Mouse (Mus musculus) induced T-regulatory cell, adult 2 months (primary cell): Measurements from ENCODE around the gene Mcts2.
"Not testable (repeated sequence)": the region's sequence is repeated elsewhere in the genome, so short reads cannot be mapped to it uniquely, and the experiment has no call there.

Experiments
- DNase-seq: peaks from one replicate; pipeline ENCODE4 v3.0.0-alpha.2; 2012; ENCODE audit warnings: low read depth

The Mcts2 gene

DNA sequence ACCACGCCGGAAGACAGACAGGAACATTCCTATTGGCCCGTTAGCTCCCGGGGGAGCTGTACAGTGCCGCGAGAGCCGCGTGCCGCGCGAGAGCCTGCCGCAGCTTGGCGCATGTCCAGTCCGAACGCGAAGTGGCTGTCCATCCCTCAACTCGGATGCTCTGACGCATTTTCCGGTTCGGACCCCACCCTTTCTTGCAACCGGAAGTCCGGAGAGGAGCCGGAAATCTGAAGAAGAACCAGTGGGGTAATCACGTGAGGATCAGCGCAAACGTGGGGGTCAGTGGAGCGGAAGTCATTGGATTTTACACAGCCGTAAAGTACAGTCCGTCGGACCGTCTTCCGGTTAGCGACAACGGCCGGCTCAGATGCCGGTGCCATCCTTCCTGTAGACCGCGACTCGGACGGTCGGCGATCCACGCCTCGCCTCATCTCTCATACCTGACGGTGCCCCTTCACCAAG lies at the start of gene Mcts2:
Mcts2 (plus strand) TSS at position 230 of the 462 bp plus-strand sequence.
- DNase-seq = no peak

DNA sequence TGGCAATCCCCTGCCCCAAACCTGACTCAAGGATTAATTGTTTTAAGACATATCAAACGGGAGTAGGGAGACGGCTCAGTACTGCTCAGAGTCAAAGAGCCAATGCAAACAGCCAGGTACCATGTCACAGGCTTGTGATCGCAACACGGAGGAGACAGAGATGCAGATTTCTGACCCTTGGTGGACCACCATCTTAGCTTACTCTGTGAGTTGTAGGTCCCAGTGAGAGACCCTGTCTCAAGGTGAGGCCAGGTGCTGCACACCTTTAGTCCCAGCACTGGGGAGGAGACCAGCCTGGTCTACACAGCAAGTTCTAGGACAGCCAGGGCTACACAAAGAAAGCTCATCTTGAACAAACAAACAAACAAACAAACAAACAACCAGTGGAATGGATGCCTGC lies 49.5 kb upstream of the Mcts2 start:
- DNase-seq = no peak

DNA sequence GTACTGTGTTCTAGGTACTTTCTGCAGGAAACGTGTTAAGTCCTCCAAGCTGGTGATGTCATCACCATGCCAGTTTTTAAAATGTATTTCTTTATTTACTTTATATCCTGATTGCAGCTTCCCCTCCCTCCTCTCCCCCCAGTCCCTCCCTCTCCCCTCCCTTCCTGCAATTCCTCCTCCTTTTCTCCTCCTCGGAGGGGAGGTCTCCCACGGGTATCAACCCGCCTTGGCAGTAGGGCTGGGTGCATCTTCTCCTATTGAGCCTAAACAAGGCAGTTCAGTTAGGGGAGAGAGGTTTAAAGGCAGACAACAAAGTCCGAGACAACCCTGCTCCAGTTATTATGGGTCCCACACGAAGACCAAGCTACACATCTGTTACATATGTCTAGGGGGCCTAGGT lies 48.0 kb upstream of the Mcts2 start:
- no peak for DNase-seq

DNA sequence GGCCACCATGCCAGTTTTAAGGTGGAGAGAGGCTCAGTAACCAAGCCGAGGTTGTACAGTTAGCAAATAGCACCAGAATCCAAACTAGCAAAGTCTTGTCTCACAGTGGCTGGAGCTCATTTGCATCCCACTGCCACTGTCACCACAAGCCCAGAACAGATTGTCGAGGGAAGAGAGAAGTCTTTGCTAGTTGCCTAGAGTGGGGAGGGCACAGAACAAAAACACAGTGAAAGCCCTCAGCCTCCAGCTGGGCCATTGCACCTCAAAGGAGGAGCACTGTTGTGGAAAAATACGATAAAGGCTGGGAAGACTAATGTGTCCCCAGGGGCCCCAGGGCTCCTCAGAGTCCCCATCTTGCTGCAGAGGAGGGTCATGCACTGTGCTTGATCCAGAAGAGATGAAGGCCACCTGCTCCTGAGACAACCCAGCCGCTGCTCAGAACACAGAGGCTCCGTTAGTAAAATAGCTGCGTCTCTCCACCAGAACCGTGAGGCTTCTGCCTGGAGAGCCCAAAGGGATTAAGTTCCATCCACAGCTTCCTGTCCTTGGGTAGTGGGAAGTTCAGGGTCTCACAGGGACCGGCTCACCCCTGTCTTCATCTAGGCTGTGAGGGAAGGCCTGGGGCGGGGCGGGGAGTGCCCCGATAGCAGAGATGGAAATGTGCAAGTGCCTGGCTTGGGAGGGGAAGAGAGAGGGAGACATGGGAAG lies 47.3 kb upstream of the Mcts2 start:
- no peak for DNase-seq

DNA sequence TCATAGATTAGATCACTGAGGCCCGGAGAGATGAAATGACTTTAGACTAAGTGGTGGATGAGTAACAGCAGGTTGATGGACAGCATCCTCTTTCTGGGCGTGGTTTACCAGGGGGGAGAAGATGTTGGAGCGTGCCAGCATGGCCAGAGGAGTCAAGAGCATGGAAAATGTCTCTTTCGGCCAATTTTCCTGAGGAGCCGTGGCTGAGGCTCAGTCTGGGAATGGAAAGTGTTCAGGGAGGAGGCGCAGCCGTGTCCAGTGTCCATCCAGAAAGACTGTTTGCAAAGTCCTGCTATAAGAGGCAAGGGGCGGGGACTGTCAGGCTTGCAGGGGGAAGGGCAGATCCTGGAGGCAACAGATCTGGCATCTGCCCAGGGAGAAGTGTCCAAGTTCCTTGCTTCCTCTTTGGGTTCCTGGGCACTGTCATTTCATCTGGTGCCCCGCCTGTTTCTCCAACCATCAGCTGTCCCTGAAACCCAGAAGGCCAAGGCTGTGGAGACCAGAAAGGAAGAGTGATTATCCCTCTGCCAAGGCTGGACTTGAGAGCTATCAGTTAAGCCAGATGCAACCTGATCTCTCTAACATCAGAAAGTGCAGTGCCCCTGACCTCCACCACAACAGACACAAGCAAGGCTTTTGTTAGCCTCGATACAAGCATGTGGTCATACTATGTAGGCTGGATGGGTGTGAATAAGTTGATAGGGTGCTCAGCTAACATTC lies 33.8 kb upstream of the Mcts2 start:
- no peak for DNase-seq

DNA sequence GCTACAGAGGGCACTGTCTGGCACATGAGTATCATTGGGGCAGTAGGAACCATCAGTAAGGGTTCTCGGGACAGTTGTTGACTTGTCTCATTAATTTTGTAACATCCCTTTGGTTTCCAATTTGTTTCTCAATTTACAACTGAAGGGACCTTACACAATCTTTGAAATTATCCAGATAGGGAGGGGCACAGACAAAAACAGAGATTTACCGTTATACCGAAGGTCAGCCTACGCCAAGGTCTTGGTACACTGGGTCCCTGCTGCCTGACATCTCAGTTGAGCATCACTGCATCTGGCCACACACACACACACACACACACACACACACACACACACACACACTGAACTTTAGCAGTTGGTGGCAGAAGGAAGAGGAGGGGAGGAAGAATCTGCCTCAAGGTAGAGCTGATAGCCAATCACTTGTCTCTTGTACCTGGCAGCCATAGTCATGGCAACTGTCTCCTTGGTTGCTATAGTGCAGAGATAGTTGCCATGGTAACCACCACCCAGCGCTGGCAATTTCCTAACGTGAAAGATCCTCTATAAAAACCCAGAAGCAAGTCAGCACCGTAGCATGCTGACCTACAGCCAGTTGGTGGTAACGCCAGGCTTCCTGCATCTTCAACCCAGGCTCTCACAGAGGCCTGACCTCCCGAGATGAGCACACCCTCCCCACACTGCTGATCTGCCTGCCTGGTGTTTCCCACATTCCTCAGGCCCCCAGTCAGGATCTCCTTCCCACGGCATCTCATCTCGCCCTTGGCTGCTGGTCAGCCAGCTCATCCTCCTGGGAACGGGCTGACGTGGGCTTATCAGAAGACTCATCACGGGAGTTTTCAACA lies 32.7 kb upstream of the Mcts2 start:
- DNase-seq = peak; percentile 62

DNA sequence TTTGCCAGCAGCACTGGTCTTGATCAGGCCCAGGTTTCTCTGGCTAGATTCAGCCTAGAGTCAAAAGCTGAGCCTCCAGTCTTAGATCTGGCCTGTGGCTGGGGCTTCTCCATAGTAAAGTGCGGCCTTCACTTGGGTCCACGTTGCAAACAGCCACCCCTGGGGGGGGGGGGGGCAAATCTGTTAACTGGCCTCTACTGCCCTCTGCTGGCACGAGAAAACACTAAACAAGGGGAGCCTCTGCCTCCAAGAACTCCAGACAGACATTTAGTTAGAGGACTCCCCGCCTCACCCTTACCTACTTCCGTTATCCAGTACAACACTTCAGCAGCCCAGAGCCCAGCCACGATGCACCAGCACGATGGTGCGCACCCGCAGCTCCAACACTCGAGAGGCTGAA lies 29.4 kb upstream of the Mcts2 start:
- peak; percentile 63 for DNase-seq

DNA sequence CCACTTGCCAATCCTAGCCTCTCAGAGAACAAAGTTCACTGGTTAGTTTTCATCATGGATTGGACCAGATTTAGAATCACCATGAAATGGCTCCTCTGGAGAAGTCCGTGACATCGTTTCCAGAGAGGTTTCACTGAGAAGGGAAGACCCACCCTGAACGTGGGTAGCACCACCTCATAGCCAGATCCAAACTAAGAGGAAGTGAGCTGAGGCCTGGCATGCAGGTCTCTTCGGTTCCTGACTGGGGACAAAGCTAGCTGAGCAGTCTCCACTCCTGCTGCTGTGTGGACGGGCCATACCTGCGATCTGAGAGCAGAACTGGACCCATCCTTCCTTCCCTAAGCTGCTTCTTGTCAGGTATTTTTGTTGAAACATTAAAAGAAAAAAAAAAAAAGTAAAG lies 25.7 kb upstream of the Mcts2 start:
- no peak for DNase-seq

DNA sequence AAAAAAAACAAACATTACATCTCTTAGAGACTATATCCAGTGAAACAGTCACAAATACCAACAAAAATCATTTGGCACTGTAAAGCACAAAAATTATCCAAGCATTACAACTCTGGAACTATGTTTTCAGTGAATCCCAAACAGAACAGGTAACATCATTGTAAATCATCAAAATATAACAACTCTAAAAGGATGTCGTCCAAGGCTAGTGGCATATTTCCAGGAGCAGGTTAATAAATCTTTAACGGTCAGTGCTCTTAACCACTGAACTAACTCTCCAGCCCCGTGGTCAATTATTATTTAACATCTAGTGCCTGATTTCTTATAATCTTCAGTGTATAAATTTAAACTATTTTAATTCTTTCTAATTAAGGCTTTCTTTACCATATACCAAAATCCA lies 20.6 kb upstream of the Mcts2 start:
- not testable (repeated sequence) for DNase-seq

DNA sequence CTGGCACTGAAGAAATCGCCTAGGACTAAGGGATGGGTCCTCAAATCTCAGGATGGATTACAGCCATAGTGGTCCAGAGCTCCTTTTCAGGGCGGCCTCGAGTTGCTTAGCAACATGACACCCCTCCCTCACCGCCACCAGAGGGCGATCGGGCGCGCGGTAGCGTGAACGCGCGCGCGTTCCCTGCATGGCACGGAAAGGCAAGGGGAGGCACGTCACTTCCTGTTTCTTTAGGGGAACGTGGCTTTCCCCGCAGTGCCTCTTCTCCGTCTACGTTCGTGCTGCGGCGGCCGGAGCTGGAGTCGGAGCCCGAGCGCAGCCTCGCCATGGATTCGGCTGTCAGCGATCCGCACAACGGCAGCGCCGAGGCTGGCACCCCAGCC lies 17.6 kb upstream of the Mcts2 start, which contains the start of gene H13:
H13 (plus strand) TSS at position 206 of the 383 bp plus-strand sequence.
- DNase-seq = peak; percentile 97

DNA sequence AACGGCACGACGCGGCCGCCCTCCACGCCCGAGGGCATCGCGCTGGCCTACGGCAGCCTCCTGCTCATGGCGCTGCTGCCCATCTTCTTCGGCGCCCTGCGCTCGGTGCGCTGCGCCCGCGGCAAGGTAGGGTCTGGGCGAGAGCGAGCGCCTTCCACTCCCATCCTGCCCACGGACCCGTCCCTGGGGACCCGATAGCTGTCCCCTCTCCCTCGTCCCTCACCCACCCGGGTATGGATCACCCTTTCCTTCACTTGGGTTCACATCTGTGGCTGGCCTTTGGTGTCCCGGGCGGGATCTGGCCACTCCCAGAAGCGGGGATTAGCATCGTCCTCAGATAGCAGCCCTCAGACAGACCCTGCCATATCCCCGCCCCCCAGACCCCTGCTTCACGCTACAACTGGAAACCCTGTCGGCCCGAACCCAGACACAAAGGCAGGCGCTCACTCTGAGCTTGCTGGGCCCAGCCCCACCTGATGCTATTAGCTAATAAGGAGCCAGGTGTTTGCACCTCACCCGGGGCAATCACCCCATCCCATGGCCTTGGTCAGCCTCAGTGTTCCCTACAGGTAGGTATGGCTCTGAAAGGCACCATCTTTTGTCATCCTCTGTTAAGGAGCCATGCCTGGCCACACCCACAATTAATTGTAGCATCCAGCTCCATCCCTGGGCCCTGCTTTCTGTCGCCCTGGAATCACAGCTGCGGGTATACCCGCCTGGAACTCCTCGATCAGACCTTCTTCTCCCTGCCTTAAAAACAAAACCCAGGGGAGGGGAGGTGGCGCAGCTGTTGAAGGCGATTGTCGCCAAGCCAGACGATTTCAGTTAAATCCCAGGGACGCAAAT lies 17.0 kb upstream of the Mcts2 start:
- DNase-seq = peak; percentile 56

DNA sequence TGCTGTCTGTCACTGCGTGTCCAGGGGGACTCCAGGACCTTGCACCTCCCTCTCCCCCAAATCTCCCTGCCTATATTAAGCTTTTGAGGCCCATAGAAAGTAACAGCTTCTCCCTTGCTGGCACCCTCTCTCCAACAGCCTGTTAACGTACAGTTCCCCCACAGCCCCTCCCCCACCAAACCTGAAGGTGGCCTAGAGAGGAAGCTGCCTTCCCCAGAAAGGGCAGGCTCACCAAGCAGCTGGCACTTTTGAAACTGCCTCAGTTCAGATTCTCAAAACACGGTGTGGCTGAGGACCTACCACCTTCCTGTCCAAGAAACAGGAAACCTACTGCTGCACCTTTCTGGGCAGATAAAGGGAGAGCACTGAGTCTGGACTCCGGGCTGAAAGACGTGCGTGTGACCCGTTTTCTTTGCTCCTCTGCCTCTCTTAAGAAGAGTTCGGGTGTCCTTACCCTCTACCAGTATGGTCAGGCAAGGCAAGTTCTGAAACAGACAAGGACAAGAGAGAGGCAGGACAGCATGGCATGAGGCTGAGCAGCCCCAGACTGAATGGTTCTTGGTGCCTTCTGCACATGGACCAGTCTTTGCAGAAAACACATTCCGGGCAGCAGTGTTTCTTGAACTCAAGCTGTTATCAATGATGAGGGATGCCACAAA lies 15.7 kb upstream of the Mcts2 start:
- peak; percentile 83 for DNase-seq

DNA sequence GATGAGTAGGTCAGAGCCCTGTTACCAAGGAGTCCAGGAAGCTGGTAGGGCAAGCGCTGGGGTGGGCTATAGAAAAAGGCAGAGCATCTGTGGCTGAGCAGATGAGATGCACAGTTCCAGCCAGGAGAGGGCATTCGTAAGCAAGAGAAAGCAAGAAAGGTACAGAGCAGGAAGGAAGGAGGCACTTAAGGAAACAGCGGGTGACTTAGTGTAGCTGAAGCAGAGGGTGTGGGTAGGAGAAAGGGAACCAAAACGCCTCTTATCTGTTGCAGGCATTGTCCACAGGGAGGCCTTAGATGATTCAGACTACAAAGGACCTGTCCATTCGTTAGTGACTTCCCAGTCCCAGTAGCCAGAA lies 15.2 kb upstream of the Mcts2 start:
- DNase-seq = peak; percentile 84

DNA sequence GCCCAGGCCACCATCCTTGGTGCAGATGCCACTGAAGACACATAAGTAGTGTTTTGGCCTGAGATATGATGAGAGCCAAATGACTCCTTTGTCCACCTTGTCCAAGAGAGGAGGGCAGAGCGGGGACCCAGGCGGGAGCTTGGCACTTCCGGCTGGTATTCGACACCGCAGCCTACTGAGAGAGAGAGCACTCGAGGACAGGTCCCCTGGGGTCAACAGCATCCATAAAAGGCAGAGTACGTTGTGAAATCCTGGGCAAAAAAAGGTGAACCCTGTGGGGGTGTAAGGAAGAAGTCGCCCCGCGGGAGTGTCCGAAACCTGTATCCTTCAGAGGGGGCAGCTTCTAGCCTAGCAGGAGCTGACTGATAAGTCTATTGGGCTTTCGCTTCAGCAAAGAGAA lies 14.7 kb upstream of the Mcts2 start:
- DNase-seq = no peak

DNA sequence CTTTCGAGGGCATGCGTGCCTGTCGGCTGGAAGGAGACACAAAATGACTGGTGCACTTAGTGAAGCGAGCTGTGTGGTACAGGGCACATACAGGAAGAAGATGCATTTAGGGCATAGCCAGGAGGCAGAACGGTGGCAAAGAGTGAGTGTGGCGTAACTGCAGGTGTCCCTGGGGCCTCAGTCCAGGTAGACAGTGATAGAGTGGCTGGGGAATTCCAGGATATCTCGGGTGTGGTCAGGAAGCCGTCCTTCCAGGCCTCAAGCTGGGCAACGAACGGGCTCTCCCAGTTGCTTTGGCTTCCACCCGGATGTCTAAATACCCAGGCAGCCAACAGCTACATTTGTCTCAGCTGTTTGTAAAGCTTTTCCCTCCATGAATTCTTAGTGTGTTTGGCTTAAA lies 12.7 kb upstream of the Mcts2 start:
- DNase-seq = no peak

DNA sequence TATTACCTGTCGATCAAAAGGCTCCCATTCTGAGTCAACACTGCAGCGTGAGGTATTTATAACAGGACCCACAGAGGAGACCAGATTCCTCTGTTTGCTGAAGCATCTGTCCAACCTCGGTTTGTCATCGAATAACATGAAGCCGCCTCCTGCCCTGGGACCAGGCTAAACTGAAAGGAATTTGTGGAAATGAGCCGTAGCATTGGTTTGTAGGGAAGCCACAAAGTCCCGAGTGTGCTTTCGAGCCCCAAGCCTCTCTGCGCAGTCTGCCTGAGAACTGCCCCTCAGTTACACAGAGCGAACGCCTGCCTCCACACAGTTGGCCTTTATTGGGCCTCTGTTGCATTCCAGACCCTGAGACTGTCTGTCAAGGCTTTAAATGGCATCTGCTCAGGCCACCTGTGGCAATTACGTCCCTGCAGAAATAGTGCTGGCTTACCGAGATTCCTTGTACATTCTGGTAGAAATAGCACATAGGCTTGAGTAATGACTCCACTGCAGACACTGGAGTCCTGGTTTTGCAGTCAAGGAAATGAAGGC lies 11.5 kb upstream of the Mcts2 start:
- DNase-seq = no peak

DNA sequence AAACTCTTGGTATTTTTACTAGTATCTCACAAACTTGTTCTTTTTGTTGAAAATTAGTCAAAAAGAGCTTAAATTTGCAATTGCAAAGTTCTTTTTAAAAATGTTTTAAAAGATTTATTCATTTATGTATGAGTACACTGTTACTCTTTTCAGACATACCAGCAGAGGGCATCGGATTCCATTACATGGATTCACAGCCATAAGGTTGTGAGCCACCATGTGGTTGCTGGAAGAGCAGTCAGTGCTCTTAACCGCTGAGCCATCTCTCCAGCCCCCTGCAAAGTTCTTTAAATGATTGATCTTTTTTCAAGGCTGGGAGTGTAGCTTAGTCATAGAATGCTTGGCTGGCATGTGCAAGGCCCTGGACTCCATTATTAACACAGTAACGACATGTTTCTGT lies 8.5 kb upstream of the Mcts2 start:
- DNase-seq = peak; percentile 58

DNA sequence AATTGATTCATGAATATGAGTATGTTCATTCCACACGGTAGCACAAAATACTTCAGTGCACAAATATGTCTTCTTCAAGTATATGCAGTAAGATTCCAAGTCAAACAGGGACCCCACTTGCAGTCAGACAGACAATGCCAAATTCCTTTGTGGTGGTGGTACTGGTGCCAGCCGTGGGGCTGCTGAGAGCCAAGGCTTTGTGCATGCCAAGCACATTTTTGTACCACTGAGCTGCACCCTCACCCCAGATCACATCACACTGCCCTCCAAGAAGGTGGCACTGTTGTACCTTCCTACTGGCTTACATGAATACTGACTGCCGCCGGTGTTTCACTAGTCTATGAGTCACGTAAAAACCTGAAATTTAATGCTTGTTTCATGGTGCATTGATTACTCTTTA lies 7.9 kb upstream of the Mcts2 start:
- DNase-seq = no peak

DNA sequence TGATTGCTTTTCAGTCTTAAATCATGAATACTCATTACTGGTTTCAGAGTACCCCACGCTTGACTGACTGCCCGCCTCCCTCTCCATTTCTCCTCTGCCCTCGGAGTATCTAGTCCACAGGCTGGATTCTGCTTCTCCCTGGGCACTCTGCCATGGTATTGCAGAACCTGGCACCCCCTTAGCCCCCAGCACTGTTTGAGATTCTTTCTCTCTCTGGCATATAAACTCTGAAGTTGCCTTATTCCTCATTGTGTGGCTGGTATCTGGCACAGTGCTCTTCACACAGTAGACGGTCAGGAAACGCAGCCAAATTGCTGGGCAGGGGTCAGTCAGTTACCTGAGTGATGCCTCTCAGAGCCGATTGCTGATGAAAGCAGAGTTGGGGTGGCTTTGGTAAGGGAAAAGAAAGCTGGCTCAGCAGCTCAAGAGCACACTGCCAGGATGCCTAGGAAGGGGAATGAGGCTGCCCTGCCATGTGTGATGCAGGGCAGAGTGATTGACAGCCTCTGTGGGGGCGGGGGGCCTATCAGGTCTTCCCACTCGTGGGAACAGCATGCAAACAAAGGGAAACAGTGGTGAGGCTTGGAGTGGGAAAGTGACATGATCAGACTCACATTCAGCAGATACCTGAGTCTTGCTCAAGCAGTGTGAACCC lies 7.0 kb upstream of the Mcts2 start:
- no peak for DNase-seq

DNA sequence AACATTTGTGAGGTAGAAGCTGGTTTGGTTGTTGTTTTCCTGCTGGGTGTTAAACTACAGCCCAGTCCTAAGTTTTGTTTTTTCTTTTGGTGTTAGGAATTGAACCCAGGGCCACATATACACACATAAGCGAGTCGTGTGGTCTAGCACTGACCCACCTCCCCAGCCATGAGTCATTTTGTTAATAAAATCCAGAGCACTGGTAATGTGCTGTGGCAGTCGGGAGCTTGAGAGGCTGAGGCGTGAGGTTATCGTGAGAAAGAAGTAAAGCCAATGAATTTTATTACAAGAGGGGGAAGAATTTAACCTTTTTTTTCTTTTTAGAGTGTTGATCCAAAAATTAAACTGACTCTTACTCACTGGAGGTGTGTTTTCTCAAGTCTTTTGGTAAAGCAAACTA lies 3.7 kb upstream of the Mcts2 start:
- no peak for DNase-seq

DNA sequence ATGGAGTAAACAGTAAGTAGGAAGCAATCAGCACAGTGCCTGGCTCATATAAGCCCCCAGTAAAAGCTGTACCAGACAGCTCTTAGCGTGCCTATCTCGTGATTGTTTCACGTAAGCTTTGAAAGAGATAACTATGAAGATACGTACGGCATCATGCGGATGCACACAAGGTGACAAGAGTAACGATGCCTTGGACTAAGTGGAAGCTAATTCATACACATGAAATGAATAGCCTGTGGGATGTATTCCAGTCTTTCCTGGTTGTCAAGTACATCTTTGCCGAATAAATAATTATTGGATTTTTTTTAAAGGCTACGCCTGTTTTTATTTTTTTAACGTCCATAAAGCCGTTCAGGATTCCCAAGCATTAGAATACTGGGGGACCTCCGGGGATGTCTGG lies 436 bp upstream of the Mcts2 start:
- no peak for DNase-seq
